Mouse (Mus musculus): ENCODE measurements around the gene Synpo2.

The Synpo2 gene

DNA sequence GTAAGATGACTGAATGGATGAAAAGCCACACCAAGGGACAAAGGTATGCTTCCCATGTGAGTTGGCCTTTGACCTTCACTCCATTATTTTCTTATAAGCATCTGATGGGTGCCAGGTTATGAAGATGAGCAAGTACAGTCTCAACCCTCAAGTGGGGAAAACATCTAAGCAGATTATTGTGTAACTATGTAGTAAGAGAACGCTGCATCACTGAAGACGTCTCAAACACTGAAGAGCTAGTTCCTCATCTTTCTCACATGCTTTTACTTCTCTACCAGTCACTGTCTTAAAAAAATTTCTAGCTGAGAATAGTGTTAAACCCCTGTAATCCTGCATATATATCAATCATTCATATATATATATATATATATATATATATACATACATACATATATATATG is 34.2 kb downstream of the Synpo2 start:
- DNase-seq: no peak

DNA sequence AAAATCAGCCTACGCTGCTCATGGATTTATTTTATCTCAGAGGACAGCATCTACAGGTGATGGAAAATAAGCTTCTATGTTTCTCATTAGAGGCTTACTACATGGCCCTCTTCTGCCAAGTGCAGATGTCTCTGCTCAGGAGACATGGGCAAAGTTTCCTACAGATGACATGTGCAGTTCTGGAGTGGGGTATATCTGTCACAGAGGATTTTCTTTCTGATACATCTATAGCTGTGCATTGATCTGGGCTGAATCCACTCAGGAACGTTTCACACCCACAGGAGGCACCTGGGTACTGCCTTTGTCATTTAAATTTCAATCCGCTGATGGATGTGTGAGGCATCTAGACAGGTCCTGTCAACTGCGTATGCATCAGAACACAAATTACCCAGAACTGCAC is 42.2 kb downstream of the Synpo2 start:
- DNase-seq: no peak

DNA sequence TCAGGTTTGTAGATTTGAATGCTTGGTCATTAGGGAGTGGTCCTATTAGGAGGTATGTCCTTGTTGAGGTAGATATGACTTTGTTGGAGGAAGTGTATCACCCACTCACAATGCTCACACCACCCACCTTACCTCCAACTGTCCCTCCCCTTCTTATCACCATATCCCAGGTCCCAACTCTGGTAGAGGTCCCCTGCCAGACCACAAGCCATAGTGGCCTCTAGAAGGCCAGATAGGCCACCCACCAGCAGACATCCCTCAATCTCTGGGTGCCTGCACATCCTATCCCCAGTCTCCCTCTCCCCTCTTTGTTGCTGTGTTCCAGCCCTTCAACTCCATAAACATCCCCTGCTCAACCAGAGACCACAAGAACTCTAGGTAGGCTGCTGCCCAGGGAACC is 44.3 kb downstream of the Synpo2 start:
- DNase-seq: no peak

DNA sequence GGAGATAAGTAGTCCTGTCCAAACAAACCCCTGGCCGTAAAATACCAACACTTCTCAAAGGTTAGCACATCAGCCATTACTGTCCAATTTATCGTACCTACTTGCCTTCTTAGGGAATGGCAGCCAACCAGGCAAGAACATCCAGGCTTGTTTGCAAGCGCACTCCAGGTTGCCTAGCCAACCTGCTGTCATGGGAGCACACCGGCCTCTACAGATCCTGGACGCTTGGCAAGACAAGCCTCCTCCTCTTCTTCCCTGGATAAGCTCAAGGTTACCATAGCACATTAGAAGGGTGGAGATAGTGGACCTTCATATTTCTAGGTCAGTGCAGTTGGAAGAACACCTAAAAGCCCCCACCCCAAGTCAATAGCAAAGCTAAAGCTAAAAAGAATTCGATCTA is 45.6 kb downstream of the Synpo2 start:
- DNase-seq: no peak

DNA sequence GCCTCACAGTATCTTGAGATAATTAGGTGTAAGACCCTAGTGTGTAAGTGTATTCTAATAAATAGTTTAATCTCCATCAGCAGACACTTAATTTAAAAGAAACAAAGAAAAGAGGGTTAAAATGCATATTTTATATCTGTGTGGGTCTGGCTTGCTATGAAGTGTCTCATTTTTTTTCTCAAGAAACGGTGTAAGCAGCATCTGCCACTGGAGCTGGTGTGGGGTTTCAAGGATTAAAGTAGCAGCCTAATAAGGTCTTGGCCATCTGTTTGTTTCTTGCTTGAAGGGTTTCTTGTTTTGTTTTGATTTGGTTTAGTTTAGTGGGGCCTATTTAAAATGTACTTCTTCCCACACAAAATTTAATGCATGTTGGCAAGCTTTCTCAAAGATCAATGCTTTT is 46.1 kb downstream of the Synpo2 start:
- no peak for DNase-seq

DNA sequence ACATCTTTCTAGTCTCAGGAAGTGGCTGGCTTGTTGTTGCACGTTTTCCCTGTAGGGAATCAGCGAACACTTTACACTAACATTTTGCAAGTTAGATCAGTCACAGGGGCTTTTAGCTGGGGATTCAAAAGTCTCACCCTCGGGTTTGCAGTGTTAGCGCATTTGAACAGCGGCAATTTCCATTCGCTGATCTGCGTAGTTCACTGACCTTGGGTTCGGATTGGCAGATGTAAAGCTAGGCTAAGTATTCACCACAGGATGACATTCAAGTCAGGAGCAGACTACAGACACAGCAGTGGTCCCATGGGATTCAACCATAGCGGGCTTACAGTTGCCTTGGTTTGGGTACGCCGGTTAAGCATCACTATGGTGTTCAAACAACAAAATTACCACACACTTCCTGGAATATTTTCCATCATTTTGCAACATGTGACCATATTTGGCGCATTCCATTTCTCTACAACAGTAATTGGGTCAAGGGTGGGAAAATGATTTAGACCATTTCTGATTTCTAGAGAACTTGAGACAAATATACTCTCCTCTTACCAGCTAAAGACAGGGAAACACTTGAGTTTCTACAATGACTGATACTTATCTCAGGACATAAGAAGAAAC is 47.2 kb downstream of the Synpo2 start:
- no peak for DNase-seq

DNA sequence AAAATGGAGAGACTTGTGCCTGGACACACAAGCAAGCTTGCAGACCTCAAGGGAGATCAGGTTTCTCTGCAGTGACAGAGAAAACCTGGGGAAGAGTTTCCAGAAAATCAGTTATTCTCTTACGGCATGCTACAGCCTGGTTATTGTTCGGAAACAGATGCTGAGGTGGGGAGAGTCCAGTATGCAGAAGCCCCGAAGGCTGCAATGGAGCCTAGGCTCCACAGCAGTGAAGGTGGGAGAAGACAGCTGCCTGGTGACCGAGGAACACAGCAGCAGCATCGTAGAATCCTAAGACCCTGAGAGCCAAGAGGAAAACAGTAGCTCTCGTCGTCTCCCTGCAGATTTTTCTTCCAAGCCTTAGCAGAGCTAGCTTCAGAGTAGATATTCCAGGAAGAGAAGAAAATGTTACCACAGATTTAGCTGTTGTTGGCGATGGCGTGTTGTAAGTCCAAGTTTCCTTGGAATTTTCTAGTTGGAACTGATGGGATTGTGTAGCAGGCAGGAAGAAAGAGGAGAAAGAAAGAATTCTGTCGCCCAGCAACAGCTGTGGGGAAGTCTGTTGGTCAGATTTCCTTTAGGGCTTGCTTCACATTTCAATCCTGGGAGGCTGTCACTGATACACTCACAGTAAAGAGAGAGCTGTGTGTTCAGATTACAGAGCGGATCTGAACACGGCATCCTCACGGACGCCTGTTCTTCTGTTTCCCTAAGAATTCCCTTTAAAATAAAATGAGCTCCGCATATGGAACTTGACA is 48.4 kb downstream of the Synpo2 start:
- no peak for DNase-seq

DNA sequence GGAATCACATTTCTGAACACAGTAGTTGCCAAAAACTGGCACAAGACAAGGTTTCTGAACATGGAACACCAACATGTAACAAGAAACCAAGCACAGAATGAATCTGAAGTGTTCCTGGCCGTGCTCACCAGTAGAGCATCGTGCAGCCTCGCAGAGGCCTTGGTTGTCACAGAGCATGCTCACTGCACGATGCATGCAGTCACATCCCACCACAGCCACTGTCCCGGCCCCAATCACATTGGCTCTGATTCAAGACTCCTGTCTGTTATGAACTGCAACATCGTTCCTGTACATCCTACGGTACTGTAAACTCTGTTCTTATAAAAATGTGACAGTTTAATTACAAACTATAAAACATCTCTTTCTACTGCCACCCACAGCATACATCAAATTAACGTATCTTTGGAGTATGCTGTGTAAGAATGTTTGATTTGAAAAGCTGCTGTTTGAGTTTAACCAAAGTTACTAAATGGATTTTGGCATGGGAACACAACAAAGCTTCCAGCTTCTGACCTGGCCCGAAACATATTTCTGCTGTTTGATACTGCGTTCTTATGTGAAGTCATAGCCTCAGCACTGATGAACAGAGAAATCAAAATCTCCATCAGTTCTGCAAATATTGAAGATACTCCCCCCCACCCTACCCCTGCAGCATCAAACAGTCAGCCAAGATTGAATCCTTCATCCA is 50.6 kb downstream of the Synpo2 start:
- DNase-seq: no peak

DNA sequence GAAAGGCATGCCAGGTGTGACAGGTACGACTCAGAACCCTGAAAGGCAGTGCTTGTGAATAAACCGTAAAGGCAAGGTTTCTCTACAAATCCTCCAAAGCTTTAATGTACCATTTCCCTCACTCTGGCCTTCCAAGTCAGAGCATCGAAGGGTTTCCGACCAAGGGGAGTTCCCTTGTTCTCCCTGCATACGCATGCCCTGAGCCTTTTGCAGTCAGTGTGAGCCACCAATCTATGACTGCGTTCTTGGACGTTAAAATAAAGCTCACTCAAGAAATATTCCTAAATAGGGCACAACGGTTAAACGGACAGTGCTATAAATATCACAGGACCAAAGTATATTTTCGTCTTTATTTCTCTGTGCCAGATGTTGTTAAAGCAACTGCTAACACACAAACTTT is 51.7 kb downstream of the Synpo2 start:
- no peak for DNase-seq

DNA sequence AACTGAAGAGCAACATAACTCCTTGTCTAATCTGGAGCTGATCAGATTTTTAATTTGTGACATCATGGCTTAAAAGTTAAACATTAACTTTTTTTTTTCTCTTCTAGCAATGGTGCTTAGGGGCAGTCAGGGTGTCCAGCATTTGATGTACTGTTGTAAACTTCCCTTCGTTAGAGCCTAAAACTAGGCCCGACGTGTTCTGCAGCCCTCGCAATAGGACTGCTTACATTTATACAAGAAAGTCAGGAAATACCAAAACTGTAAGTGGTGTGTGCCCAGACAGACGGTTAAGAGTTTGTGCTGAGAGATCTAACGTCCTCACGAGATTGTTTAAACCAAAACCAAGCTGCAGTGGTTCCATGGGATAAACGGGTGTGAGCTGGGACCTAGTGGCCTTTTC is 56.4 kb downstream of the Synpo2 start:
- no peak for DNase-seq

DNA sequence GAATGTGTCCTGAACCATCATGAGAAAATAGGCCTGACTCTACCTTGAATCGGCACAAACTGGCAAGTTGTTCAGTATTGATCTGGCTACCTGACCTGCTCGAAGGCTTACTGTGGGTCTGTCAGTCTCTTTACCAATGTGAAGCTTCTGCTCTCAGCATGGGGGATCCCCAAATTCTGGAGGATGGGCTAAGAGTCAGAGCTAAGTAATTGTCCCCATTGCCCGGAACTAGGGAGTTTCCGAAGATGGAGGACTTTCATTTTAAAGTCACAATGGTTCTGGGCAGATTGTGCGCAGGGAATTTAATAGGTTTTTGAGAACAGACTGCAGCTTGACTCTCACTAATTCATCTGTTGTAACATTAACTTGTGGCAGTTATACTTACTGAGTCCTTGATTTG is 56.9 kb downstream of the Synpo2 start:
- no peak for DNase-seq

DNA sequence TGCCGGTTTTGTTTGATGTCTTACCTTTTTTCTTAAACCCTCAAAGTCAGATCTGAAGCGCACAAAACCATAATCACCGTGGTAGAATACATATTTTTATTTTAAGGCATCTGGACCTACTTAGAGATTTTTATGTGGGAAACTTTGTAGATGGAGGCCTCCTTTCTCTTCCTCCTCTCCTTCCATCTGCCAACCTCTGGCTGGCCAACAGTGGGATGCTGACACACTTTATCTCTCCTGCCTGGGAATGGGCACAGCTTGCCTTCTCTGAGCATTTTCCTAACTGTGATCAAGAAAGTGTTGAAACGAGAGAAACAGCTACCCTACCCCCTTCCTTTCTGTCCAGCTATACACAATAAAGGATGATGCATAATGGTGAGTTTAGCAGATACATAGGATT is 57.5 kb downstream of the Synpo2 start:
- no peak for DNase-seq

DNA sequence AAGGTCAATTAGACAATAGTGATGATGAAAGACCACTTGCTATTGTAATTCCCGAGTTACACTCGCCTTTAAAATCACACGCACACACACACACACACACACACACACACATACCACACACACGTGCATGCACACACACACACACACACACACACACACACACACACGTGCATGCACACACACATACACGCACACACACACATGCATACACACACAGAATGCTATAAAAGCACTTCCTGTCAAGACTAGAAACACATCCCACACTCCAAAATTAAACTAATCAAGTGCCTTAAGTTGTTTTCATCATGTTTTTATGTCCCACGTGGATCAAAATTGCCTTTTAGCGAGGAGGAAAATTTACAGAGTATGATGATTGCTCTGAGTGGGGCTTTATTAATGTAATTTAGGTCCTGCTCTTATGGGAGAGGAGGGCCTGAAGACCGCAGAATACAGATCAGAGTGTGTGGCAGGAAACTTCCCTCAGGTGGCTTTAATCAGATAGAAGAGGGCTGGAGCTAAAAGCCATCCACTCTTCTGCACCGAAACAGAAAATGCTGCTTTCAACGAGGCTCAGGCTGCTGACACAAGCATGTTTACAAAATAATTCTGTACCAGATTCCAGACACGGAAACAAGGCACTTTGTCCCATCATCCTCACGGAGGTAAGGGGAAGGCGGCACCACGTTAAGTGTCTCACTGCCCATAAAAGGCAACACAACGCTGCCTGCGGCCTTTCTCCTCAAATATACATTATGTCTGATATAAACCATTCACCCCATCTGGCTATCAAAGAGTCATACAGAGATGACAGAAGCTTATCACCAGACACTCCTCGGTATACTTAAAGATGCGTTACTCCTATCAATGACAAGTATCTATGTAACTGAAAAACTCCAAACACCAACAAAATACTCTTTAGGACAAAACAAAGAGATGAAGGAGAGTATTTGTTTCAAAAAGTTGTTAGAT is 59.3 kb downstream of the Synpo2 start:
- DNase-seq: no peak

DNA sequence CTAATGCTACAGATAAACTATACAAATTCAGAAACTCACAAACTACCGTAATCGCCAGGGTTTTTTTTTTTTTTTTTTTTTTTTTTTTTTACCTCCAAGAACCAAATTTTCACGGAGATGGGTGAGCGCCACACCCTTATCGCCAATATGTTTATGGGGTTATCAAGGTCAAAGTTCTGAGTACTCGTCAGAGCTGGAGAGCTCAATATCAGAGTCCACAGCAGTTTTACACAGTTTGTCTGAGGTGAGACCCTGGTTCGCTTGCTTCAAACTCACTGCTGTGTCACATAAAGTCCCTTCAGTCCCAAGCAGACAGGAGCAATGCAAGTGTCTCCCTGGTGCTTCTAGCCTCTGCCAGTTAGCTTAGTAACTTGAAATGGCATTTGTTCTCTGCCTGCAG is 60.8 kb downstream of the Synpo2 start:
- DNase-seq: no peak

DNA sequence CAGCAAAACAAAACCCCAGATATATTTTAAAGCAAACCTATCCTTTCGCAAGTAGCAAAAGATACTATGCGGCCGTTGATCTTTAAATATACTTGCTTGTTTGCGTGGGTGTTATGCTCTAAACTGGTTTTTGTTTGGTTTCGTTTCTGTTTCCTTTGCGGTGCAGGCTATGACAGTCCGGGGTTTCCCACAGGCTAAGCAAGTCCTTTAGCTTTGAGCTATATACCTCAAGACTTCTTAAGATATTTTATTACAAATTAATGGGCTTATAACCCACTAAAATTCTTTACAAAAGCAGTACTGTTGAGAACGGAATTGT is 61.6 kb downstream of the Synpo2 start:
- DNase-seq: no peak

DNA sequence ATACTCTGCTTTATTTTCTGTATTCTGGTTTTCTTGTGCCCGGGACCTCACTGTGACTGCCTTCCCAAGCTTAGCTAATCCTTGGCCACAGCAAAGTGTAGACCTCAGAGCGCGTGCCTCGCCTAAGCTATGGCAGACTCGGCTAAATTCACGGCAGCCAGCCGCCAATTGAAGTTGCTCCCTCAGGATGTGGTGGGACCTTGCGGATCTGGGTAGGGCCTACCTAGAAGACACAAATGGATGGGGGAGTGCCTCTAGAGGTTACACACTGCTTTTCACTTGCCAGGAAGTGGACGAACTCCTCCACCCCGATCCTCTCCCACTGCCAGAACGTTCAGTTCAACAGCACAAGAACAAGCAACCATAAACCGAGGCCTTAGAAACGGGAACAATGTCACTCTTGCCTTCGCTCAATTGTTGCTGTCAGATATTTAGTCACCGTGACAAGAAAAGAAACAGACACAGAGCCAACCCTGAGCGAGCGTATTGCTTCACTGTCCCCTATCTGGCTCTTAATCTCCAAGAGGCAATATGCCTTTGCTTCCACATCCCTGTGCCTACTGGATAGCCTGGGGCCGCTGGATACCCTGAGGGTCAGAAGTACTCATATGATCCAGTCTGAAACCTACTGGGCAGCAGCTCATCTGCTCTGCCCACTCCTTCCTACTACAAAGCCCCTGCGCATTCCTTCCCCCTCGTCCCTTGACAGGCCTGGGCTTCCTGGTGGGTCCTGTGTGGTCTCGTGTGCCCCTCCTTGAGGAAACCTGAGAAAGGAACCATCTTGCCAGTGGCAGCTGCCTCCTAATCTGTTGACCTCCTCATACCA is 62.2 kb downstream of the Synpo2 start:
- no peak for DNase-seq

DNA sequence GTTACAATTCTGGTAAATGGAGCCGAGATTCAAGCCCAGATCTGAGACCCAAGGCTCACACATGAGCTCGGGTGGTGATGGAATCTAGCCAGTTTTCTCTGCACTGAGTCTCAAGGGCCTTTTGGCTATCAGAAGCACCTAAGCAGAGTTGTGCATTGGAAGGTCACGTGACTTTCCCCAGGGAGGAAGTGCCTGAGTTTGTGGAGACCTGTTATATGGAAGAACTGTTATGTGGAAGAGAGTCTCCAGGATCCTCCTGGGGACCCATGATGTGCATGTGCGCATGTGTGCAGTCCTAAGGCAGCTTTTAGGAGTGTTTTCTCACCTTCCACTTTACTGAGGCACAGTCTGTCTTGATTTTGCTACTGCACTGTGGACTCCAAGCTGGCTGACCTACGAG is 63.8 kb downstream of the Synpo2 start:
- DNase-seq: no peak

DNA sequence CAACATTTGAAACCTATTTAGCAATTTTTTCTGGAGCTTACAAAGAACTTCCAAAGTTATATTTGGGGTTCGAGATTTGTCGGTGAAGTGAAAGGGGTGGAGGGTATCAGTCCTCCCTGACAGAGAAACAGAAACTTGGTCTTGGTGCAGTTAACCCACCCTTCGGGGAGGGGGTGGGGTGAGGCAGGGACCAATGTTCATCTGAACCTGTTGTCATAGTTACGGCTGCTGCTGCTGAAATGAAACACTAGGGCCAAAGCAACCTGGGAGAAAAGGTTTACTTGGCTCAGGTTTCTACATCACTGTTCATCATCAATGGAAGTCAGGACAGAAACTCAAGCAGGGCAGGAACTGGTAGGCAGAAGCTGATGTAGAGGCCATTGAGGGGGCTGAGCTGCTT is 66.6 kb downstream of the Synpo2 start:
- no peak for DNase-seq

DNA sequence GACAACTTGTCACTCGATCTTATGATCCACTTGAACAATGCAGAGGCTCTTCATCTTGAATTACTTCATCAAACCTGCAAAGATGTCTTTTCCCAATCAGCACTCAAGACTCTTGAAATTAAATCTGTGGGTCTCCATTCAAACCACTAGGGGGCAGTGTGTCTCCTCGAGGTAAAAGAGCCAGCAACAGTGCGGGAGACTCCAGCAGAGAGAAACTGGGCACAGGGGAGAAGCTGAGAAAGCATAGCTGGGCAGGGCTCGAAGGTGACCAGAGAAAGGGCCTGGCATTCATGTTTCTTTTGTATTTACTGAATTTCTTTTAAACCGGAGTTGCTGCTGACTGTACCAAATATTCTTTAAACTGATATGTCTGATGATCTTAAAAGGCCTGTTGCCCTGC is 67.1 kb downstream of the Synpo2 start:
- peak; percentile 70 for DNase-seq

DNA sequence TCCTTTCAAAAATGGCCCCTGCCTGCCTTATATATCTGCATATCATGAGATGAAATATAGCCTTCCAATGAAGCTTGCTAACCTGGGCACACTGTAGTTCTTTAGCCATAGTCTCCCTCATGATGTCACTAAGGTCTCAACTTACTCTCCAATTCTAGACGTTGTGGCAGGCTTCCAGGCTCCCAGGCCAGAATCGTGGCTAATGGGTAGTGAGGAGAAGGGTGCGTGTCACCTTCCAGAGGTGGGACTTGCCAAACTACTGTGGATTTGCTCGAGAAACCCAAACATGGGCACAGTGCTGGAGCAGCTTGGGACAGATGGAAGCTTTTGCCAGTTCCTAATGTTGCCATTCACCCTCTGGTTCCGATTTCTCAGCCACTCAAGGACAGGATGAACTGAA is 69.5 kb downstream of the Synpo2 start:
- DNase-seq: no peak

DNA sequence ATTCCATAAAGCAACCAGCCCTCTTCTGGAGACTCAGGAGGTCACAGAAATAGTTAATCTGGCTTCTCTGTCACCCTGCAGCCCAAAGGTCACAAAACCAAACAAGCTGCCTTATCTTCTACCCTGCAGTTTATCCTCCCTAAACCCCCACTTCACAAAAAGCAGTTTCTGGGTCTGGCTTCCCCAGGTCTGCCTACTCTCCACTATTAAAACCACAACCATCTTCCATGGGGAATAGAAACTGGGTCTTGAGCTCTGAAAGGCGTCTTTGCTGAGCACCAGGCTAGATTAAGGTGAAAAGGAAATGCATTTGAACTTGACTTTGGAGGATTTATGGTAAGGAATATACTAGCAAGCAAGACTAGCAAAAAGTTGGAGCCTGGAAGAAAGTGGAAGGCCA is 71.8 kb downstream of the Synpo2 start:
- DNase-seq: no peak

DNA sequence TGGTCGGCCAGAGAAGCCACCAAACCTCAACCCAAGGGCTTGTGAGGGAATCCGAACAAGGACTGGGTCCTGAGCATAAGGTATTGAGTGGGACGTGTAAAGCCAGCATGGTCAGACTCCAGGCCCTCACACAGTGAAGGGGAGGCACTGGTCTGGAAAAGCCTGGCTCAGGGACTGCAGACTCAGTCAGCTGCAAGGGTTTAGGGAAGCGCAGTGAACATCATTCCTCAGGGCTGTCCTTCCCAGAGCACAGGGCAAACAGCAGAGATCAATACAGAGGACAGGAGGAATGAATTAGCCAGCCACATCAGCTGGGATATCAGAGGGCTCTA is 72.8 kb downstream of the Synpo2 start:
- no peak for DNase-seq
